28 mouse cellular contexts compared by ENCODE assay signal in the genomic region with DNA sequence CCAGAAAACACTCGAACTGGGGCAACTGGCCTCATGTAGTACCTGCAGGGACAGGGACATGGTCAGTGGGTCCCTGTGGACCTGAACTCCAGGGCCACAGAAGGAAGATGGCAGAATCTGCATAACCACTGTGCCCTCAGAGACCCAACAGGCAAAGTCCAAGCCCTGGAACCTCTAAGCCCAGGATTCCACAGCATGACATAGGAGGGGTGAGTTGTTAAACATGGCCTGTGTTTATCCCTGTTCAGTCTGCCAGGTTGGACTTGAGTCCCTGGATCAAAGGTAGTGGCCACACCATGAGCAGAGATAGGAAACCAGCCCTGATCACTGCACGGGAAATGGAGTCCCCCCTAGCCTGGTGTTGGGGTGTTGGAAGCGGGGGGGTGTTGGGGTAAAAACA. TPM values are rescaled to one million over a fixed set of nuclear protein-coding genes. Genes with fewer than 3 reads are reported as not detected.
DNase-seq lines count a peak whose midpoint lies in the region; ATAC-seq and TF ChIP-seq lines count a peak whose summit lies in the region.
"Had no signal": no experiment of that assay in that cellular context is flagged by ENCODE, and none has a peak within 500 bp of the region (broad histone marks: within the 10 kb centered on the region; RNA-seq: fewer than 3 reads in every experiment).

No protein-coding gene starts in this region.

- peaks cover 28% of the 10 kb centered on the region for H3K36me3 ChIP-seq in intestine, postnatal 0 days (ENCODE audit: control insufficient read depth, insufficient read depth)
- peaks cover 7% of the 10 kb centered on the region; the same call in 1 of the 2 replicates for H3K36me3 ChIP-seq in intestine, embryonic 15.5 days
- peaks cover 32% of the 10 kb centered on the region for H3K36me3 ChIP-seq in kidney, embryonic 16.5 days (ENCODE audit: insufficient read depth, low read length)
- H3K36me3 ChIP-seq in liver, embryonic 16.5 days (ENCODE audit: control insufficient read depth, insufficient read depth): no peaks in the 10 kb centered on the region
- peaks cover 3% of the 10 kb centered on the region; the same call in 1 of the 2 replicates for H3K36me3 ChIP-seq in liver, embryonic 11.5 days (ENCODE audit: control insufficient read depth, insufficient read depth, low read length)

- WGBS in intestine, postnatal 0 days: 82% methylated on average over 3 of the region's 3 CpGs
- 89% methylated on average over 3 of the region's 3 CpGs for WGBS in intestine, embryonic 15.5 days
- 85% methylated on average over 3 of the region's 3 CpGs for WGBS in kidney, embryonic 16.5 days
- 64% methylated on average over 3 of the region's 3 CpGs for WGBS in liver, embryonic 16.5 days (ENCODE audit: insufficient replicate concordance)
- WGBS in liver, embryonic 11.5 days: 78% methylated on average over 3 of the region's 3 CpGs

- no peak for TF ChIP-seq CTCF in intestine, postnatal 0 days (IDR thresholded peaks at IDR 0.05; ENCODE audit: low read depth)

- no peak overlapping the region for H3K27ac ChIP-seq in intestine, postnatal 0 days (ENCODE audit: low read depth, low read length)
- no peak overlapping the region for H3K27ac ChIP-seq in intestine, embryonic 15.5 days
- no peak overlapping the region for H3K27ac ChIP-seq in kidney, embryonic 16.5 days (ENCODE audit: low read length)
- no peak overlapping the region for H3K27ac ChIP-seq in liver, embryonic 16.5 days (ENCODE audit: low read length)
- no peak overlapping the region for H3K27ac ChIP-seq in liver, embryonic 11.5 days (ENCODE audit: low read depth, low read length)
- H3K27ac ChIP-seq: embryonic facial prominence, embryonic 10.5 days; embryonic facial prominence, embryonic 13.5 days; forebrain, embryonic 12.5 days; forebrain, embryonic 15.5 days; heart, embryonic 15.5 days; hindbrain, embryonic 10.5 days had no signal

- no peak overlapping the region for H3K9ac ChIP-seq in intestine, postnatal 0 days (ENCODE audit: low read depth, low read length)
- no peak overlapping the region for H3K9ac ChIP-seq in intestine, embryonic 15.5 days
- H3K9ac ChIP-seq in kidney, embryonic 16.5 days (replicated peaks; ENCODE audit: low read length): no peak overlapping the region
- H3K9ac ChIP-seq in liver, embryonic 16.5 days (ENCODE audit: low read depth, low read length): no peak overlapping the region
- H3K9ac ChIP-seq in liver, embryonic 11.5 days (ENCODE audit: low read depth, low read length): no peak overlapping the region
- H3K9ac ChIP-seq: embryonic facial prominence, embryonic 13.5 days; forebrain, embryonic 12.5 days; forebrain, embryonic 15.5 days; heart, embryonic 12.5 days; heart, embryonic 15.5 days had no signal

- ATAC-seq in intestine, postnatal 0 days: peak; percentile 64; the same call in 1 of the 2 replicates
- no peak for ATAC-seq in intestine, embryonic 15.5 days
- no peak for ATAC-seq in kidney, embryonic 16.5 days (ENCODE audit: low FRiP score, low TSS enrichment)
- ATAC-seq in liver, embryonic 16.5 days (ENCODE audit: low read depth): peak; percentile 51; the same call in 1 of the 2 replicates
- ATAC-seq in liver, embryonic 11.5 days (replicated peaks; ENCODE audit: low FRiP score): no peak
- ATAC-seq: activated CD4-positive, CD25-positive, alpha-beta regulatory T cell, adult 4 months; forebrain, embryonic 15.5 days had no signal

- no peak overlapping the region for H3K4me3 ChIP-seq in intestine, postnatal 0 days (ENCODE audit: low read depth, low read length)
- no peak overlapping the region for H3K4me3 ChIP-seq in intestine, embryonic 15.5 days (replicated peaks)
- H3K4me3 ChIP-seq in kidney, embryonic 16.5 days (ENCODE audit: low read length): no peak overlapping the region
- H3K4me3 ChIP-seq in liver, embryonic 16.5 days (ENCODE audit: low read depth, low read length): no peak overlapping the region
- H3K4me3 ChIP-seq in liver, embryonic 11.5 days (ENCODE audit: low read depth, low read length): no peak overlapping the region
- H3K4me3 ChIP-seq: embryonic facial prominence, embryonic 10.5 days; embryonic facial prominence, embryonic 13.5 days; erythroblast, embryonic 14.5 days; forebrain, embryonic 12.5 days; forebrain, embryonic 15.5 days; heart, embryonic 12.5 days; heart, embryonic 15.5 days; hindbrain, embryonic 10.5 days had no signal

- H3K9me3 ChIP-seq in intestine, postnatal 0 days (ENCODE audit: control insufficient read depth): no peaks in the 10 kb centered on the region
- no peaks in the 10 kb centered on the region for H3K9me3 ChIP-seq in intestine, embryonic 15.5 days
- H3K9me3 ChIP-seq in kidney, embryonic 16.5 days (ENCODE audit: low read length): peaks cover 9% of the 10 kb centered on the region
- no peaks in the 10 kb centered on the region for H3K9me3 ChIP-seq in liver, embryonic 16.5 days (replicated peaks; ENCODE audit: control insufficient read depth, low read length)
- H3K9me3 ChIP-seq in liver, embryonic 11.5 days (ENCODE audit: control insufficient read depth, low read length): no peaks in the 10 kb centered on the region
- H3K9me3 ChIP-seq: forebrain, embryonic 15.5 days; heart, embryonic 15.5 days had no signal

- H3K27me3 ChIP-seq in intestine, postnatal 0 days (replicated peaks; ENCODE audit: control insufficient read depth, insufficient read depth, low read length): no peaks in the 10 kb centered on the region
- no peaks in the 10 kb centered on the region for H3K27me3 ChIP-seq in intestine, embryonic 15.5 days (replicated peaks)
- no peaks in the 10 kb centered on the region for H3K27me3 ChIP-seq in kidney, embryonic 16.5 days (ENCODE audit: insufficient read depth, low read length)
- no peaks in the 10 kb centered on the region for H3K27me3 ChIP-seq in liver, embryonic 16.5 days (ENCODE audit: control insufficient read depth, insufficient read depth, low read depth, low read length)
- H3K27me3 ChIP-seq in liver, embryonic 11.5 days (replicated peaks; ENCODE audit: control insufficient read depth, insufficient read depth, low read length): no peaks in the 10 kb centered on the region
- H3K27me3 ChIP-seq: embryonic facial prominence, embryonic 13.5 days; forebrain, embryonic 12.5 days; forebrain, embryonic 15.5 days; heart, embryonic 12.5 days; heart, embryonic 15.5 days had no signal

- no peaks in the 10 kb centered on the region for H3K4me1 ChIP-seq in intestine, postnatal 0 days (replicated peaks; ENCODE audit: control insufficient read depth, insufficient read depth, low read length)
- H3K4me1 ChIP-seq in intestine, embryonic 15.5 days (replicated peaks): no peaks in the 10 kb centered on the region
- no peaks in the 10 kb centered on the region for H3K4me1 ChIP-seq in kidney, embryonic 16.5 days (ENCODE audit: insufficient read depth, low read length)
- H3K4me1 ChIP-seq in liver, embryonic 16.5 days (ENCODE audit: control insufficient read depth, low read depth, low read length): no peaks in the 10 kb centered on the region
- H3K4me1 ChIP-seq in liver, embryonic 11.5 days (replicated peaks; ENCODE audit: control insufficient read depth, insufficient read depth, low read length): no peaks in the 10 kb centered on the region
- H3K4me1 ChIP-seq: embryonic facial prominence, embryonic 10.5 days; embryonic facial prominence, embryonic 13.5 days; heart, embryonic 12.5 days; heart, embryonic 15.5 days had no signal

- peak; percentile 39 to 56 for DNase-seq in kidney, adult 8-10 months
- peak; percentile 35 to 67 for DNase-seq in kidney, postnatal 36 days
- DNase-seq in kidney, adult 18-20 months: no peak
- no peak for DNase-seq in liver, embryonic 11.5 days (ENCODE audit: low spot score)
- DNase-seq: adrenal gland, adult 8-10 months; adrenal gland, postnatal 25 days; cerebellum, adult 11-12 months; cerebellum, adult 8-10 months; cerebellum, postnatal 10 days; cerebellum, postnatal 36 days; embryo, embryonic 11 days; gastrocnemius, postnatal 25 days; heart, adult 18-20 months; heart, postnatal 10 days; heart, postnatal 36 days had no signal

- H3K4me2 ChIP-seq in intestine, postnatal 0 days (replicated peaks; ENCODE audit: low read depth): no peak overlapping the region
- no peak overlapping the region for H3K4me2 ChIP-seq in intestine, embryonic 15.5 days (replicated peaks)
- no peak overlapping the region for H3K4me2 ChIP-seq in kidney, embryonic 16.5 days (replicated peaks; ENCODE audit: low read depth, low read length)
- no peak overlapping the region for H3K4me2 ChIP-seq in liver, embryonic 16.5 days (ENCODE audit: low read depth, low read length)
- no peak overlapping the region for H3K4me2 ChIP-seq in liver, embryonic 11.5 days
- H3K4me2 ChIP-seq: embryonic facial prominence, embryonic 13.5 days; forebrain, embryonic 12.5 days; forebrain, embryonic 15.5 days; heart, embryonic 12.5 days; heart, embryonic 15.5 days had no signal

RNA-seq across cellular contexts. Expression of a gene that starts 20.2 kb away (rescaled TPM):
- 0.26 and 0.34 TPM in 2 replicates for polyA plus RNA-seq in intestine, postnatal 0 days (2015; fragmentation: Nextera tagmentation; extraction: Ambion mirVana)
- 0.44 and 0.67 TPM in 2 replicates for polyA plus RNA-seq in intestine, embryonic 15.5 days (2015; fragmentation: Nextera tagmentation; extraction: Ambion mirVana)
- 0.50 and 0.82 TPM in 2 replicates for polyA plus RNA-seq in kidney, embryonic 16.5 days (2015; fragmentation: Nextera tagmentation; extraction: Ambion mirVana)
- 0.27 and 0.65 TPM in 2 replicates for polyA plus RNA-seq in liver, embryonic 16.5 days (2015; fragmentation: Nextera tagmentation; extraction: Ambion mirVana)
- 0.42 and 0.80 TPM in 2 replicates for polyA plus RNA-seq in liver, embryonic 11.5 days (2014; fragmentation: Nextera tagmentation; extraction: Ambion mirVana)

RNA-seq across cellular contexts. Expression of a gene that starts 36.1 kb away (rescaled TPM):
- polyA plus RNA-seq in intestine, postnatal 0 days (2015; fragmentation: Nextera tagmentation; extraction: Ambion mirVana): 6.3 and 7.9 TPM in 2 replicates
- 9.1 and 11.1 TPM in 2 replicates for polyA plus RNA-seq in intestine, embryonic 15.5 days (2015; fragmentation: Nextera tagmentation; extraction: Ambion mirVana)
- polyA plus RNA-seq in kidney, embryonic 16.5 days (2015; fragmentation: Nextera tagmentation; extraction: Ambion mirVana): 14.0 and 14.5 TPM in 2 replicates
- polyA plus RNA-seq in liver, embryonic 16.5 days (2015; fragmentation: Nextera tagmentation; extraction: Ambion mirVana): 3.4 and 4.4 TPM in 2 replicates
- polyA plus RNA-seq in liver, embryonic 11.5 days (2014; fragmentation: Nextera tagmentation; extraction: Ambion mirVana): 4.3 and 4.8 TPM in 2 replicates

Comparison
In these comparisons a context has a peak if more than half of its experiments do, and no peak if none do; other contexts are left out.
1. ATAC-seq: peak in intestine, postnatal 0 days (single experiment) and liver, embryonic 16.5 days (single experiment); none in intestine, embryonic 15.5 days (single experiment), kidney, embryonic 16.5 days (single experiment) and liver, embryonic 11.5 days (single experiment).
2. DNase-seq: peak in kidney, adult 8-10 months (2 of 2) and kidney, postnatal 36 days (2 of 2); none in kidney, adult 18-20 months (single experiment) and liver, embryonic 11.5 days (single experiment).